Comparison of ENCODE assay signal across 8 mouse cellular contexts in the genomic region with DNA sequence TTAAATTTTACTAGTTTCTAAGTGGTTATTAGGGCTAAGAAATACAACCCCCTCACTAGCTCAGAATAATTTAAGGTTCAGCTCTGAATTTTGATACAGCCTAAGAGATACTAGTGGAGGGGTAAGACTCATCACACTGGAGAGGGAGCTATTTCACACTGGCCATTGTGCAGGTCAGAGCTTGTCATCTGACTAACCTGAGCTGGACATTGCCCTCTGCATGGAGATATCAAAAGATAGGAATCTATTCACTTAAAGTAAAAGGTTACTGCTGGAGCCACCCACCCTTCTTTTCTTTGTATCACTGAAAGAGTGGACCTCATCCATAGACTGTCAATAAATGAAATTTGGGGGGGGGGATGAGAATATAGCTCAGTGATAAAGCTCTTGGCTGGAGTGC. TPM values are rescaled to one million over a fixed set of nuclear protein-coding genes. Genes with fewer than 3 reads are reported as not detected.
A peak's percentile ranks its signal among the peaks of the same experiment; 100 is the strongest.
DNase-seq lines count a peak whose midpoint lies in the region; ATAC-seq and TF ChIP-seq lines count a peak whose summit lies in the region.

No protein-coding gene starts in this region.

- no peaks in the 10 kb centered on the region for H3K9me3 ChIP-seq in lung, embryonic 15.5 days
- H3K9me3 ChIP-seq in forebrain, embryonic 11.5 days (ENCODE audit: control insufficient read depth, low read length), result no peaks in the 10 kb centered on the region
- H3K9me3 ChIP-seq in limb, embryonic 13.5 days, result no peaks in the 10 kb centered on the region

- H3K9ac ChIP-seq in lung, embryonic 15.5 days, result peak overlapping the region; percentile 51; the same call in 1 of the 2 replicates
- no peak overlapping the region; the same call in 1 of the 2 replicates for H3K9ac ChIP-seq in forebrain, embryonic 11.5 days (ENCODE audit: low read length)
- no peak overlapping the region for H3K9ac ChIP-seq in limb, embryonic 13.5 days

- no peak overlapping the region for H3K27ac ChIP-seq in lung, embryonic 15.5 days
- H3K27ac ChIP-seq in forebrain, embryonic 11.5 days (ENCODE audit: low read depth, low read length), result no peak overlapping the region
- no peak overlapping the region for H3K27ac ChIP-seq in limb, embryonic 13.5 days
- peak overlapping the region; percentile 69 for H3K27ac ChIP-seq in small intestine, adult 2 months (ENCODE audit: insufficient read depth, low read depth, low read length)

- no peak for DNase-seq in lung, postnatal 36 days
- DNase-seq in forebrain, embryonic 11.5 days (ENCODE audit: low spot score), result no peak
- DNase-seq in layer of hippocampus, adult 18-20 months (ENCODE audit: low spot score in 2 of 2), result no peak
- DNase-seq in spleen, adult 18-20 months, result no peak
- DNase-seq in adrenal gland, postnatal 36 days, result no peak

- peaks cover 9% of the 10 kb centered on the region; the same call in 1 of the 2 replicates for H3K4me1 ChIP-seq in lung, embryonic 15.5 days
- H3K4me1 ChIP-seq in forebrain, embryonic 11.5 days (replicated peaks; ENCODE audit: control insufficient read depth, insufficient read depth, low read length), result peaks cover 7% of the 10 kb centered on the region; the same call in 1 of the 2 replicates
- peaks cover 9% of the 10 kb centered on the region for H3K4me1 ChIP-seq in limb, embryonic 13.5 days
- H3K4me1 ChIP-seq in small intestine, adult 2 months (ENCODE audit: control insufficient read depth, insufficient read depth, insufficient read length, low read length), result no peaks in the 10 kb centered on the region

- H3K4me2 ChIP-seq in lung, embryonic 15.5 days, result peak overlapping the region; percentile 69
- peak overlapping the region; percentile 79 for H3K4me2 ChIP-seq in forebrain, embryonic 11.5 days (ENCODE audit: low read depth, low read length, severe bottlenecking)
- H3K4me2 ChIP-seq in limb, embryonic 13.5 days (replicated peaks), result peak overlapping the region; percentile 67

- H3K36me3 ChIP-seq in lung, embryonic 15.5 days, result no peaks in the 10 kb centered on the region
- H3K36me3 ChIP-seq in forebrain, embryonic 11.5 days (ENCODE audit: control insufficient read depth, insufficient read depth, low read length), result no peaks in the 10 kb centered on the region
- H3K36me3 ChIP-seq in limb, embryonic 13.5 days, result no peaks in the 10 kb centered on the region
- H3K36me3 ChIP-seq in small intestine, adult 2 months (ENCODE audit: control insufficient read depth, insufficient read depth, low read length), result 0 out of 2 replicates have a peak, but pooled peaks cover 1% of the 10 kb centered on the region

- H3K27me3 ChIP-seq in lung, embryonic 15.5 days, result no peaks in the 10 kb centered on the region
- no peaks in the 10 kb centered on the region for H3K27me3 ChIP-seq in forebrain, embryonic 11.5 days (ENCODE audit: control insufficient read depth, insufficient read depth, low read length)
- H3K27me3 ChIP-seq in limb, embryonic 13.5 days, result peaks cover 15% of the 10 kb centered on the region; the same call in 1 of the 2 replicates
- H3K27me3 ChIP-seq in small intestine, adult 2 months (ENCODE audit: control insufficient read depth, insufficient read depth, low read length), result no peaks in the 10 kb centered on the region

- peak overlapping the region; percentile 64; the same call in 1 of the 2 replicates for H3K4me3 ChIP-seq in lung, embryonic 15.5 days
- H3K4me3 ChIP-seq in forebrain, embryonic 11.5 days (ENCODE audit: low read depth, low read length), result no peak overlapping the region
- peak overlapping the region; percentile 71; the same call in 1 of the 2 replicates for H3K4me3 ChIP-seq in limb, embryonic 13.5 days
- H3K4me3 ChIP-seq in small intestine, adult 2 months (ENCODE audit: low read depth, low read length), result peak overlapping the region; percentile 83; the same call in 1 of the 2 replicates

- no peak for TF ChIP-seq CTCF in small intestine, adult 2 months (IDR thresholded peaks at IDR 0.05; ENCODE audit: extremely low read depth, insufficient read length, insufficient replicate concordance, low read depth, low read length)

- no peak for ATAC-seq in lung, embryonic 15.5 days (ENCODE audit: borderline replicate concordance, extremely low read depth, low FRiP score, low TSS enrichment)
- no peak for ATAC-seq in forebrain, embryonic 11.5 days (replicated peaks; ENCODE audit: low FRiP score)
- no peak for ATAC-seq in limb, embryonic 13.5 days (ENCODE audit: low FRiP score, low read depth)

- no peak for TF ChIP-seq POLR2A in small intestine, adult 2 months (IDR thresholded peaks at IDR 0.05; ENCODE audit: low read depth, low read length)

RNA-seq across cellular contexts. Expression of a gene that starts 0.8 kb away (rescaled TPM):
- polyA plus RNA-seq in lung, embryonic 15.5 days (2015; fragmentation: Nextera tagmentation; extraction: Ambion mirVana), result 8.2 and 8.4 TPM in 2 replicates
- polyA plus RNA-seq in forebrain, embryonic 11.5 days (2014; fragmentation: Nextera tagmentation; extraction: Ambion mirVana), result 16.7 and 20.6 TPM in 2 replicates
- 5.1 and 6.0 TPM in 2 replicates for polyA plus RNA-seq in limb, embryonic 13.5 days (2015; fragmentation: Nextera tagmentation; extraction: Ambion mirVana)
- polyA plus RNA-seq in small intestine, adult 2 months (2012; rRNA removed), result 0.39 and 0.42 TPM in 2 replicates
- 1 to 10 TPM; 1.5 to 2.8 TPM for total RNA-seq in layer of hippocampus, adult 18-20 months (2021)
- total RNA-seq in adrenal gland, postnatal 36 days (2021), result 1 to 10 TPM; 3.0 to 4.4 TPM

RNA-seq across cellular contexts. Expression of a gene that starts 42.8 kb away (rescaled TPM):
- polyA plus RNA-seq in lung, embryonic 15.5 days (2015; fragmentation: Nextera tagmentation; extraction: Ambion mirVana), result 128 and 134 TPM in 2 replicates
- polyA plus RNA-seq in forebrain, embryonic 11.5 days (2014; fragmentation: Nextera tagmentation; extraction: Ambion mirVana), result 128 TPM in 2 replicates
- polyA plus RNA-seq in limb, embryonic 13.5 days (2015; fragmentation: Nextera tagmentation; extraction: Ambion mirVana), result 186 and 190 TPM in 2 replicates
- 22.4 and 45.1 TPM in 2 replicates for polyA plus RNA-seq in small intestine, adult 2 months (2012; rRNA removed)
- 10 to 100 TPM; 44.4 to 45.6 TPM for total RNA-seq in layer of hippocampus, adult 18-20 months (2021)
- total RNA-seq in adrenal gland, postnatal 36 days (2021), result 10 to 100 TPM; 82.0 to 91.9 TPM

RNA-seq across cellular contexts. Expression of a gene that starts 54.7 kb away (rescaled TPM):
- polyA plus RNA-seq in lung, embryonic 15.5 days (2015; fragmentation: Nextera tagmentation; extraction: Ambion mirVana), result 0.07 TPM in 1 of 2 replicates, not detected in the other
- 0.32 TPM in 1 of 2 replicates, not detected in the other for polyA plus RNA-seq in forebrain, embryonic 11.5 days (2014; fragmentation: Nextera tagmentation; extraction: Ambion mirVana)
- polyA plus RNA-seq in limb, embryonic 13.5 days (2015; fragmentation: Nextera tagmentation; extraction: Ambion mirVana), result 9.0 and 17.4 TPM in 2 replicates
- not detected in 2 replicates for polyA plus RNA-seq in small intestine, adult 2 months (2012; rRNA removed)
- total RNA-seq in layer of hippocampus, adult 18-20 months (2021), result not detected
- under 1 TPM in 1 of 2 experiments, not detected in 1; 0.16 TPM for total RNA-seq in adrenal gland, postnatal 36 days (2021)

RNA-seq across cellular contexts. Expression of a gene that starts 58.8 kb away (rescaled TPM):
- 11.6 and 13.0 TPM in 2 replicates for polyA plus RNA-seq in lung, embryonic 15.5 days (2015; fragmentation: Nextera tagmentation; extraction: Ambion mirVana)
- 8.0 and 8.5 TPM in 2 replicates for polyA plus RNA-seq in forebrain, embryonic 11.5 days (2014; fragmentation: Nextera tagmentation; extraction: Ambion mirVana)
- 6.7 and 7.8 TPM in 2 replicates for polyA plus RNA-seq in limb, embryonic 13.5 days (2015; fragmentation: Nextera tagmentation; extraction: Ambion mirVana)
- 2.7 and 8.0 TPM in 2 replicates for polyA plus RNA-seq in small intestine, adult 2 months (2012; rRNA removed)
- total RNA-seq in layer of hippocampus, adult 18-20 months (2021), result 10 to 100 TPM; 11.2 to 14.6 TPM
- 10 to 100 TPM; 15.1 to 17.8 TPM for total RNA-seq in adrenal gland, postnatal 36 days (2021)
